Mouse (Mus musculus) left cerebral cortex, adult 2 months (tissue): ENCODE results near the gene Gm38392. TPM values are rescaled to one million over a fixed set of nuclear protein-coding genes. Genes with fewer than 3 reads are reported as not detected.

Experiments
- DNase-seq, 2 experiments: peaks; one replicate each; pipeline ENCODE4 v3.0.0; 2021 to 2022; ENCODE audit warnings: low spot score in 2 of 2, mixed read lengths in 1 of 2; ENCODE audit errors: extremely low spot score in 1 of 2
- H3K27ac ChIP-seq: fragments of 200-600 bp; 2 replicates; pipeline ENCODE4 v1.8.1; 2022
- H3K4me3 ChIP-seq: fragments of 200-600 bp; 2 replicates; pipeline ENCODE4 v1.8.1; 2022
- CTCF ChIP-seq: fragments of 200-600 bp; IDR thresholded peaks from 2 replicates; pipeline ENCODE4 v1.8.1; 2022; ENCODE audit warnings: antibody characterized with exemption, mild to moderate bottlenecking, moderate library complexity
- intact Hi-C: fragments of 180-260 bp; cut with DNase I; formaldehyde crosslinking; loops from one replicate; pipeline ENCODE4 v1.15.1; 2025
- microRNA-seq, 2 experiments: library from miRNA; unstranded; fragments of <30 nt; microRNA quantifications; one replicate each; pipeline ENCODE4 v1.2.0; 2021
- total RNA-seq, 2 experiments: library from RNA; stranded (reverse); gene quantifications; 2 replicates each; pipeline ENCODE4 v1.2.3; 2021

Gm38392 gene
- total RNA-seq, 2 experiments from 2014 or later, result 0.59 TPM; not detected in 1

- no peak for DNase-seq
- intact Hi-C loops, result loop anchor here (2.0 kb wide), 1 partner anchor 15 kb away; no protein-coding TSS in a partner anchor
- peak overlapping the region; percentile 69 for H3K4me3 ChIP-seq
- H3K27ac ChIP-seq, result peak overlapping the region; percentile 93
- no peak for TF ChIP-seq CTCF
Observed at GRCm38 (mm10) chr3:88201640-88202039, 85.4 kb downstream of the Gm38392 start.

- DNase-seq, result no peak
- Histone ChIP-seq H3K4me3 (peak overlapping the region; percentile 69), H3K27ac (peak overlapping the region; percentile 93)
- intact Hi-C loops, result loop anchor here (2.0 kb wide), 1 partner anchor 16 kb away; no protein-coding TSS in a partner anchor
- no peak for TF ChIP-seq CTCF
Observed at GRCm38 (mm10) chr3:88200972-88201330, 86.1 kb downstream of the Gm38392 start.

GRCm38 (mm10) chr3:88200161-88200971 lies 86.6 kb downstream of the Gm38392 start:
- DNase-seq, result peak in 1 of 2 experiments; percentile 56
- TF ChIP-seq CTCF, result no peak; the same call in none of the 2 replicates
- intact Hi-C loops, result loop anchor here (2.0 kb wide), 1 partner anchor 16 kb away; no protein-coding TSS in a partner anchor
- peak overlapping the region; percentile 69 for H3K4me3 ChIP-seq
- peak overlapping the region; percentile 93 for H3K27ac ChIP-seq

- TF ChIP-seq CTCF, result no peak
- no peak for DNase-seq
- no peak overlapping the region; the same call in 1 of the 2 replicates for H3K4me3 ChIP-seq
- H3K27ac ChIP-seq, result peak overlapping the region; percentile 93
- intact Hi-C loops, result loop anchor here (2.0 kb wide), 1 partner anchor 17 kb away; no protein-coding TSS in a partner anchor
Observed at GRCm38 (mm10) chr3:88199541-88200110, 87.4 kb downstream of the Gm38392 start.

- H3K4me3 ChIP-seq, result no peak overlapping the region
- intact Hi-C loops, result no loop called here
- TF ChIP-seq CTCF, result no peak
- H3K27ac ChIP-seq, result no peak overlapping the region; the same call in 1 of the 2 replicates
- no peak for DNase-seq
Observed at GRCm38 (mm10) chr3:88198505-88199020, 88.4 kb downstream of the Gm38392 start.

GRCm38 (mm10) chr3:88197741-88198504 lies 89.1 kb downstream of the Gm38392 start:
- no peak for TF ChIP-seq CTCF
- no peak for DNase-seq
- intact Hi-C loops, result no loop called here
- Histone ChIP-seq H3K4me3 (no peak overlapping the region), H3K27ac (no peak overlapping the region)

Small RNAs within 50 kb of the gene (microRNA-seq; reads per million reads assigned to microRNA genes)
- 0 reads per million in 2 experiments for gene Gm25641
- gene Mir3093, result 58.2 to 58.3 reads per million in 2 experiments
- 0 reads per million in 2 experiments for gene Mir9-1

Other genes starting within 250 kb of the Gm38392 start
- 10 to 100 TPM; 17.5 to 19.1 TPM for gene Gpatch4, start 244.1 kb downstream of the Gm38392 start, total RNA-seq
- gene Naxe, start 228.7 kb downstream of the Gm38392 start, total RNA-seq, result 10 to 100 TPM; 64.3 to 66.6 TPM
- gene Ttc24, start 208.9 kb downstream of the Gm38392 start, total RNA-seq, result not detected
- gene Iqgap3, start 205.2 kb downstream of the Gm38392 start, total RNA-seq, result under 1 TPM; 0.21 to 0.41 TPM
- gene Mef2d, start 144.8 kb downstream of the Gm38392 start, total RNA-seq, result 100 to 1,000 TPM; 223 to 225 TPM
- gene Rhbg, start 32.5 kb downstream of the Gm38392 start, total RNA-seq, result not detected
- gene Tsacc, start 9.8 kb upstream of the Gm38392 start, total RNA-seq, result 1 to 10 TPM; 3.7 to 3.8 TPM
- 100 to 1,000 TPM; 168 to 170 TPM for gene Cct3, start 9.9 kb upstream of the Gm38392 start, total RNA-seq
- 10 to 100 TPM; 77.5 to 91.1 TPM for gene Glmp, start 37.8 kb upstream of the Gm38392 start, total RNA-seq
- 1 to 10 TPM; 1.2 to 1.4 TPM for gene Tmem79, start 48.9 kb upstream of the Gm38392 start, total RNA-seq
- gene Smg5, start 49.0 kb upstream of the Gm38392 start, total RNA-seq, result 10 to 100 TPM; 78.3 to 79.5 TPM
- gene Paqr6, start 77.4 kb upstream of the Gm38392 start, total RNA-seq, result 1 to 10 TPM; 8.7 to 8.8 TPM
- gene Bglap3, start 85.5 kb upstream of the Gm38392 start, total RNA-seq, result under 1 TPM; 0.49 to 0.57 TPM
- 1 to 10 TPM in 1 of 2 experiments, not detected in 1; 1.1 TPM for gene Bglap2, start 91.5 kb upstream of the Gm38392 start, total RNA-seq
- 1 to 10 TPM; 1.4 to 1.6 TPM for gene Bglap, start 97.3 kb upstream of the Gm38392 start, total RNA-seq
- 1 to 10 TPM; 6.5 to 6.6 TPM for gene Pmf1, start 123.1 kb upstream of the Gm38392 start, total RNA-seq
- gene Slc25a44, start 137.9 kb upstream of the Gm38392 start, total RNA-seq, result 10 to 100 TPM; 75.8 to 77.6 TPM
- 10 to 100 TPM; 68.7 to 71.2 TPM for gene Sema4a, start 174.0 kb upstream of the Gm38392 start, total RNA-seq
- 10 to 100 TPM; 59.3 to 61.7 TPM for gene Lmna, start 222.7 kb upstream of the Gm38392 start, total RNA-seq
- 1 to 10 TPM; 3.2 TPM for gene Mex3a, start 245.2 kb upstream of the Gm38392 start, total RNA-seq